Mouse (Mus musculus): ENCODE data around the gene H2-T23.
A peak's percentile ranks its signal among the peaks of the same experiment; 100 is the strongest.

Gene H2-T23

GRCm38 (mm10) chr17:35994175-35994878 lies 38.3 kb downstream of the H2-T23 start:
- peak; percentile 86 for DNase-seq (ENCODE audit: low read depth, low spot score)

GRCm38 (mm10) chr17:35993675-35994074 lies 39.0 kb downstream of the H2-T23 start:
- DNase-seq (ENCODE audit: low read depth, low spot score) = peak; percentile 91

- no peak for DNase-seq (ENCODE audit: low read depth, low spot score)
Measured at GRCm38 (mm10) chr17:35991781-35992180, 40.9 kb downstream of the H2-T23 start.

- DNase-seq (ENCODE audit: low read depth, low spot score) = no peak
Measured at GRCm38 (mm10) chr17:35981776-35982175, 50.9 kb downstream of the H2-T23 start.

- no peak for DNase-seq (ENCODE audit: low read depth, low spot score)
Measured at GRCm38 (mm10) chr17:35980363-35980754, 52.3 kb downstream of the H2-T23 start.

Measured in CD4-positive helper T cell, adult 2 months (primary cell).